Mouse (Mus musculus): ENCODE measurements around the gene Vps16. TPM values are rescaled to one million over a fixed set of nuclear protein-coding genes. Genes with fewer than 3 reads are reported as not detected.

Vps16 gene
- polyA plus RNA-seq, 1 experiment, result 89.2 TPM

GRCm38 (mm10) chr2:130459576-130459975 lies 35.4 kb downstream of the Vps16 start:
- DNase-seq (ENCODE audit: low spot score), result no peak

- no peak for DNase-seq (ENCODE audit: low spot score)
Observed at GRCm38 (mm10) chr2:130461287-130462071, 37.3 kb downstream of the Vps16 start.

- no peak for DNase-seq (ENCODE audit: low spot score)
Observed at GRCm38 (mm10) chr2:130466438-130466837, 42.3 kb downstream of the Vps16 start.

GRCm38 (mm10) chr2:130469366-130469765 lies 45.2 kb downstream of the Vps16 start:
- no peak for DNase-seq (ENCODE audit: low spot score)

GRCm38 (mm10) chr2:130469935-130470334 lies 45.8 kb downstream of the Vps16 start:
- DNase-seq (ENCODE audit: low spot score), result no peak

GRCm38 (mm10) chr2:130472908-130473510 lies 48.9 kb downstream of the Vps16 start:
- DNase-seq (ENCODE audit: low spot score), result no peak

GRCm38 (mm10) chr2:130475764-130476163 lies 51.6 kb downstream of the Vps16 start:
- DNase-seq (ENCODE audit: low spot score), result no peak

- no peak for DNase-seq (ENCODE audit: low spot score)
Observed at GRCm38 (mm10) chr2:130476666-130477297, 52.6 kb downstream of the Vps16 start.

GRCm38 (mm10) chr2:130482177-130482576 lies 58.0 kb downstream of the Vps16 start:
- DNase-seq (ENCODE audit: low spot score), result no peak

- DNase-seq (ENCODE audit: low spot score), result no peak
Observed at GRCm38 (mm10) chr2:130482700-130483099, 58.6 kb downstream of the Vps16 start.

- no peak for DNase-seq (ENCODE audit: low spot score)
Observed at GRCm38 (mm10) chr2:130484206-130484605, 60.1 kb downstream of the Vps16 start.

- no peak for DNase-seq (ENCODE audit: low spot score)
Observed at GRCm38 (mm10) chr2:130488002-130488401, 63.9 kb downstream of the Vps16 start.

- no peak for DNase-seq (ENCODE audit: low spot score)
Observed at GRCm38 (mm10) chr2:130488600-130488999, 64.5 kb downstream of the Vps16 start.

GRCm38 (mm10) chr2:130491162-130491561 lies 67.0 kb downstream of the Vps16 start:
- DNase-seq (ENCODE audit: low spot score), result no peak

GRCm38 (mm10) chr2:130491587-130491986 lies 67.4 kb downstream of the Vps16 start:
- no peak for DNase-seq (ENCODE audit: low spot score)

Other genes with a start within 250 kb of the Vps16 start
- 193 and 258 TPM in 2 replicates for gene Snrpb, start 244.9 kb upstream of the Vps16 start, polyA plus RNA-seq (2012; rRNA removed)
- gene Tmc2, start 229.1 kb upstream of the Vps16 start, polyA plus RNA-seq (2012; rRNA removed), result not detected in 2 replicates
- gene Nop56, start 149.9 kb upstream of the Vps16 start, polyA plus RNA-seq (2012; rRNA removed), result 74.7 and 107 TPM in 2 replicates
- gene Idh3b, start 139.8 kb upstream of the Vps16 start, polyA plus RNA-seq (2012; rRNA removed), result 199 and 254 TPM in 2 replicates
- 5.2 and 5.5 TPM in 2 replicates for gene Ebf4, start 129.2 kb upstream of the Vps16 start, polyA plus RNA-seq (2012; rRNA removed)
- 99.0 and 108 TPM in 2 replicates for gene Cpxm1, start 26.8 kb upstream of the Vps16 start, polyA plus RNA-seq (2012; rRNA removed)
- not detected in 2 replicates for gene Gm28372, start 19.1 kb upstream of the Vps16 start, polyA plus RNA-seq (2012; rRNA removed)
- not detected in 2 replicates for gene 1700020A23Rik, start 19.1 kb upstream of the Vps16 start, polyA plus RNA-seq (2012; rRNA removed)
- gene Tmem239, start 17.9 kb upstream of the Vps16 start, polyA plus RNA-seq (2012; rRNA removed), result not detected in 2 replicates
- 20.6 and 24.2 TPM in 2 replicates for gene Pced1a, start 362 bp downstream of the Vps16 start, polyA plus RNA-seq (2012; rRNA removed)
- 88.9 and 90.1 TPM in 2 replicates for gene Ptpra, start 25.9 kb downstream of the Vps16 start, polyA plus RNA-seq (2012; rRNA removed)
- gene Mrps26, start 139.4 kb downstream of the Vps16 start, polyA plus RNA-seq (2012; rRNA removed), result 49.7 and 56.9 TPM in 2 replicates
- not detected in 2 replicates for gene Oxt, start 151.8 kb downstream of the Vps16 start, polyA plus RNA-seq (2012; rRNA removed)
- not detected in 2 replicates for gene Avp, start 158.2 kb downstream of the Vps16 start, polyA plus RNA-seq (2012; rRNA removed)
- gene Fastkd5, start 205.7 kb downstream of the Vps16 start, polyA plus RNA-seq (2012; rRNA removed), result 4.4 and 4.9 TPM in 2 replicates
- gene Ubox5, start 205.7 kb downstream of the Vps16 start, polyA plus RNA-seq (2012; rRNA removed), result 5.8 and 6.9 TPM in 2 replicates
- 5.9 and 6.2 TPM in 2 replicates for gene Lzts3, start 218.5 kb downstream of the Vps16 start, polyA plus RNA-seq (2012; rRNA removed)
- gene Ddrgk1, start 240.3 kb downstream of the Vps16 start, polyA plus RNA-seq (2012; rRNA removed), result 115 and 119 TPM in 2 replicates
- gene Itpa, start 243.3 kb downstream of the Vps16 start, polyA plus RNA-seq (2012; rRNA removed), result 32.4 and 46.0 TPM in 2 replicates